Mouse (Mus musculus) c-Kit-positive CD71-positive TER-119-positive erythroid progenitor cells, embryonic 14.5 days (primary cell): ENCODE measurements at regions not wholly inside any gene's neighbourhood (a gene's known extent, or its start where the extent isn't known, plus 50 kb on each side); places are given as distances from the start of the nearest gene placed in this dataset.

Experiments used
- DNase-seq: peaks from one replicate; pipeline ENCODE4 v3.0.0-alpha.2; 2013; ENCODE audit warnings: low spot score

DNA sequence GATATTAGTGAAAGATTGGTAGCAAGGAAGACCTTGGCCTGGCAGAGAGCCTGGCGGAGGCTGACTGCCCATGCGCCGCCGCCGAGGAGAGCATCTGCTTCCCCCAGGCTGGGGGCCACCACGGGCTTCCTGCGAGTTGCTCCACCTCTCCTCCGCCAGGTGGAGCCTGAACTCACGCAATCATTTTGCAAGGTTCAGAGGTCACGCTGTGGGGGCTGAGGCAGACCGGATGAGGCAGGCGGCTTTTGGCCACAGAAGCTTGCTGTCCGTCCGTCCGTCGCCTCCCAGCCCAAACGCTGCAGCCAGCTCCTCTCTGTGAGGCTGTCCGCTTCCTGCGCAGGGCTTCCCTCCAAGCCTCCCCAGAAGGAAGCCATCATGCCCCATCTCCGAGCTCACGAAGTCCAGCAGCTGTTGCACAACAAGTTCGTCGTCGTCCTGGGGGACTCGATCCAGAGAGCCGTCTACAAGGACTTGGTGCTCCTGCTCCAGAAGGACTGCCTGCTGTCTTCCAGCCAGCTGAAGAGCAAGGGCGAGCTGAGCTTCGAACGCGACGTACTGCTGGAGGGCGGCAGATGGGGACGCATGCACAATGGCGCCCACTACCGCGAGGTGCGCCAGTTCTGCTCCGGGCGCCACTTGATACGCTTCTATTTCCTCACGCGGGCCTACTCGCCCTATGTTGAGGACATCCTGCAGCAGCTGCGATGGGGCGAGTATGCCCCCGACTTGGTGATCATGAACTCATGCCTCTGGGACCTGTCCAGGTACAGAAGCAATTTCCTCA lies 269.3 kb upstream of the Erbb4 start:
- DNase-seq, result no peak

DNA sequence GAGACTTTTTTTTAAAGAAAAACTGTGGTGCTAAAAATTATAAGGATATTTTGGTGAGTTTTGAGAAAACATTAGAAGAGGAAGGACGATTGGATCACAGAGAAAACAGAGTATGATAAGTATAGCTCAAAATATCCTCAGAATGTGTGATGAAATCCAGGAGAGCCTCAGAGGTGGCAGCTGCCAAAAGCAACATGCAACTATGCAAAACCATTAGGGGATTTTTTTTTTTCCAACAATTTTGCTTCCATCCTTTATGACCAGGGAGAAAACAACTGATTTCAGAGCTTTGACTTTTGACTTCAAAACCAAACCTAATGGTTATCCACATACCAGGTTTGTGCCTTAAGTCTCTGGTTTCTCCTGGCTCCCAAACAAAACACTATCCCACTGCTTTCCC lies 267.4 kb upstream of the Erbb4 start:
- no peak for DNase-seq

DNA sequence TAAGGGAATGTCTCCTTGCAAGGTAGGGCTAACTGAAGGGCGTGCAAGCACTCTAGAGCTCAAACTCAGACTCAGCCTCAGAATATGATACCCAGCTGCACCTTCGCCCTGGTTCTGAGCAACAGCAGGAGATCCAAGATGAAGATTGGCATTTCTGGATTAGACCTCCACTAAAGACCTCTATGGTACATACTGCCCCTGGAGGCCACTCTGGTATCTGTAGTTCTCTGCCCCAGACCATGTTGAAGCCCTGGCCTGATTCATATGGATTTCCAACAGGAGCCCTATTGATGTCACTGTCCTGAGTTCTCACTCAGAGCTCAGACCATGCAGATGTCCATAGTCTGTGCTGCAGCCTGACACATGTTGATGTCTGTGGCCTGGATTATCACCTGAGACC lies 262.2 kb upstream of the Erbb4 start:
- no peak for DNase-seq

DNA sequence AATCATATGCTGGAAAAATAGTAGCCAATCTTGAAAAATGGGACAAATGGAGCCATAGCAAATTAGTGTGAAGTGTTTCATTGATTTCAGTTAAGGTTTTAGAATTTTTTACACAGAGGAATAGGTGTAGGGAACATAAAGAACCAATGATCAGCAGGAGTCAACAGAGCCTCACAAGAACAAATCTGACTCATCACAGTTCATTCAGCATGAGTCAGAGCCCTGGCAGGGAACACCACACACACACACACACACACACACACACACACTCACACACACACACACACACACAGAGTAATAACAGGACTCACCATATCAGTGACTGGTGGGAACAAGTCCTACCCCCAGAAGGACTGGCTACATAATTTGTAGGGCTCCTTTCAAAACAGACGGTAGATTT lies 259.7 kb upstream of the Erbb4 start:
- DNase-seq, result no peak

DNA sequence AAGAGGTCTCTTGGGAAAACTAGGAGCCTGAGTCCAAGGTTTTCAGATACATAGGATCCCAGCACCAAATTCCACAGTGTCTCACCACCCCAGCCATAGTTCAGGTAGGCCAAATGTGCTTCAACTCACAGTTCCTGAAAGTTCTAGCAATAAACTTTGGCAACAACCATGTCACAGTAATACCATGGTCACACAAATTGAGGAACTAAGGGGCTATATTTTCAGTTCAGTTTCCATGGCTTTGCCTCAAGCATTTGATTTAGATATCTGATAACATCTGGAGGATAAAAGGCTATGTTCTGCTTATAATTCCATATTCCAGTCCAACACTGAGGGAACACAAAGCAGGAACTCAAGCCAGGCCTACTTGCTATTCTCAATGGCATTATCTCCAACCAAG lies 256.2 kb upstream of the Erbb4 start:
- DNase-seq, result no peak

DNA sequence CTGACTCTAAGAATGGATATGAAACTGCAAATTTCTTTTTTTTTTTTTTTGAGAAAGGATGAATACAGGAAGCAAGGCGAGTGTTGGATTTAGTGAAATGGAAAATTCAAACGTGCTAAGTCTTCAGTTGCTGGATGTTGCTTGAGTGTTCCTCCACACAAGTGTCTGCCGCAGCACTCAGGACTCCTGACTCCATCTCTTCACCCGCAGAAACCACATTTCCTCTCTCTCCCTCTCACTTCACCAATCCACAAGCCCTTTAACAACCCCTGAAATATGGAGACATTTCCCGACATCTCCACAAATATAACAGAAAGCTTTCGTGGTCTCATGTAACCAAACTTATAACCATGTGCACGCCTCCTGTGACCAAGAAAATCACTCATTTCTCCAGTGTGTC lies 249.7 kb upstream of the Erbb4 start:
- DNase-seq, result no peak

DNA sequence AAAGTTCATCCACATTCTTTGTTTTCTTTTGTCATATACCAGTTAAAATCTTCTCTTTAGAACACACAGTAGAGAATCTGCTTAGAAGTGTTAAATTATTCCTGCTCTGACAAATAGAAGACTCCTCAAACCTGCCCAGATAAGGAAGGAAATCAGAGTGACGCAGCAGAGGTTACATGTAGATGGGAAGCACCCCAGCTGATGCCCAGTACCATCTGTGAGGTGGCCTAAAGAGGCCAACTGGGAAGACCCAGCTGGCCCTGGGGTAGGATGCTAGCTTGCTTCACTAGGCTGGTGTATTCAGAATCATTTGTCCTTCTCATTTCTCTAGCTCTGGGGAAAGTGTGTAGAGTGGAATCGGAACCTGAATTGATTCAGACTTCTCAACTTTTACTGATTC lies 242.6 kb upstream of the Erbb4 start:
- DNase-seq, result no peak

DNA sequence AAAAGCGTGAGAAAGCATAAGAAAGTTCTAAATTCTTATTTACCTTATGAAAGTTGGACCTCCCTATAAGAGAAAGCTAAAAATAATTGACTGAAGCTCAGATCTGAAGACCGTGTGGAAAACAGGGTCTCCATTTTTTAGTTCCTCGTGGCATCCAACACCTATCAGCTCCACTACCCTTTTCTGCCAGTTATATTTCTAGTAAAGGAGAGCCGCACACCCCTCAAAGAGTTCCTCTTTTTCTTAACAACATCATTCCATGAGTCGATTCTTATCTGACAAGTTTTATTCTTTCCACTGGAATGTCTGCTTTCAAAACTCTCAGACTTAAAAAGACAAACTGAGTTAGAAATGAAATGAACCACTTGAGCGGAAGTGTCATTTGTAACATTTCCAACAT lies 242.0 kb upstream of the Erbb4 start:
- DNase-seq, result no peak

DNA sequence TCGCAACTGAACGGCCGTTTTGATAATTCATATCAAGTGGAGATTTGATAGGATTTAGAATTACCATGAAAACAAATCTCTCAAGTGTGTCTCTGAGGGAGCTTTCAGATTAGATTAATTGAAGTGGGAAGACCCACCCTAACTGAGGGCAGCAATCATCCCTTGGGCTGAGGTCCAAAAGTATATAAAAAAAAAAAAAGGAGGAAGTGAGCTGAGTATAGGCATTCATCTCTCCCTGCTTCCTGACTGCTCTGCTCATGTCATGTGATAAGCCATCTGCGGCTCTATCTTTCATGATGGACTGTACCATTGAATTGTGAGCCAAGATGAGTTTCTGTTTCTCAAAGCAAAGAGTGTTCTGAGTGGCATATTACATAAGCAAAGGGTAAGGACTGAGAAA lies 234.2 kb upstream of the Erbb4 start:
- DNase-seq, result no peak

DNA sequence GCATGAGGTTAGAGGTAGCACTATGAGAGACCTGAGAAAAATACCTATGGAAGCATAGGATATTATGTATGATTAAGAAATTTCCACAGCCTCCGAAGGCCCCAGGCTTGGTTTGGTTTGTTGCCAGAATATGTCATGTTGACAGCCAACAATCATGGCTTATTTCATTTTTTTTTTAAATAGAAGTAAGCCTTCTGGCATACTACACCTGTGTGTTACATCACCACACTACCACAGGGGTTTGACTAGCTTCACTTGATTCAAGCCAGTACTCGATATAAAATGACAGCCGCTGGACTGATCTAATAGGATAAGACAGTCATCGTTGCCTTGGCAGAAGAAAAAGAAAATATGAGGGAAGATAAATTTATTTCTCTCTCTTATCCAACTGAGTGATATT lies 232.6 kb upstream of the Erbb4 start:
- no peak for DNase-seq

DNA sequence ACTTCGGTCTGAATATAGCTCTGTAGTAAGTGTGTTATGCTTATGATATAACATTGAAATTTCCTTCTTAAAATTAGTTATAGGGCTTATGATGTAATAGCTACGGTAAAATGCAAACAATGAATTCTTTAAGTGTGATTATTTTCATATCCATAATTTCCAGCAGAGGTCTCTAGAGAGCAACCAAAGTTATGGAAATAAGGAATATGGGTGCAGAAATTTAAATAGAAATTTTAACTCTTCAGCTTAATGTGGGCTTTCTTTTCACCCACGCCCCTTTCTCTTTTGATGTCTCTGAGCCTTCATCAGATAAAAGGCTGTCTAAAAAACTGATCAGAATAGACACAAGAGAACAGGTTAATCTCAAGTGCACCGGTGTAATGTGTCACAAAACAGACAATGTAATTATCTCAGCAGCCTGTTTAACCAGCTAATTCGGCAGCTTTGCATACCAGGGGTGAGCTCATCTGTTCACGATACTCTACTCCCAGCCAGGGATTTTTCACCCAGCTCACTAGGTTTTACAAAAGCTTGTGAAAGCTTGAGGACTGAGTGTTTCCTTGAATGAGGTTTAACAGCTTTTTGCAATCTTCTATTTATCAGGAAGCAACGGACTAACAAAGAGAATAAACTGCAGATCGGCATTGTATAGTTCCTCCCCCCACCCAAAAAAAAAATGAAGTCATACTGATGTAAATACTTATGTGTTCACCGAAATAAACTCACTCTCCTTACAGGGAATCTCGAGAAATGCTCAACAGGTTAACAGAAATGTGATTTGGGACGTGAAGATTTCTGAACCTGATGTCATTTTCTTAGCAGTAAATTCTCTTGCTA lies 223.8 kb upstream of the Erbb4 start:
- peak; percentile 27 for DNase-seq

DNA sequence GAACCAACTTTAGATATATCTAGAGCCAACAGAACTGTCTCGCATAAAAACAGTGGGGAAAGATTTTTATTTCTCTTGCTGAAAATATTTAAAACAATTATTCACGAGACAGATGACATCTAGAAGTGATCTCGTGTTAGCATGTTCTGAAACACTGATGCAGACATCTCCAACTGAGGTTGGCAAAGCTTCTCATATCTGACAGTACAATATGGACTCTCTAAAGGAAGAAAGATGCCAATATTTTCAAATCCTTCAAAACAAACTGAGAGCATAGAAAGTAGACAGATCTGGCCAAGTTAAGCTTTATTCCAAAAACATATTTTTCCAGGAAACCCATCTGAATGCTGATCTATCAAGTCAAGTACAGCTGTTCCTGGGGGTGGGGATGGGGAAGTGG lies 221.5 kb upstream of the Erbb4 start:
- DNase-seq, result no peak

DNA sequence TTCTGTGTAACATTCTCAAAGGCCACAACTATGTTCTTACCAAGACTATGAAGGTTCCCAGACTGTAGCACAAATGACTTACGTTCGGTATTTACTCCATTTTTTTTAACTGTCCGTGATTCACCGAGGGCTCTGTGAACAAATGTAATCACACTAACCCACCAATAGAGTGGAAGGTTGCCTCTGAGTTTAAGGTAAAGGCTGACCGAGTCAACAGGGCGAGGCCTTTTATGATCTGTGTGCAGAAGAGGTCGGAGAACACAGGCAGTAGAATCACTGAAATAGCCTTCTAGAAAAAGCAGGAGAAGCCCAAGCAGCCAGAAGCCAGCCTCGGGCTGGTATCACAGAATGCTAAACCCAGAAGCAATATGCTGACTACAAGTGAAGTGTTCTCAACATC lies 218.9 kb upstream of the Erbb4 start:
- no peak for DNase-seq

DNA sequence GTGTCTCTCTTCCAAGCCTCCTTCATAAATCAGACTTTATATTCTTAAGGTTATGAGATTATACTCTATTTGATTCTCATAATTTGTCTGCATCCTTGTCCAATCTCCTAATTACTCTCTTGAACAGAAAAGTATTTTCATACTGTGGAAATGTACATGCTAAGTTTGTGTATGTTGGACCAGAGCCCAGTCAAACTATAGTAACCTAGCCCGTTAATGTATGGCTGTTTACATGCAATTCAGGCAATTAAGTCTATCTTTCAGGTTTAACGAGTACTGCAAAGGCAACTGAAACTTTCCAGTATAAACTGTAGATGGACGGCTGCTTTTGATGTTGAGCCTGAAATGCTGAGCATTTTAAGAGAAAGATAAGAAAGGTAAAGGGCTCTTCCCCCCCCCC lies 211.7 kb upstream of the Erbb4 start:
- no peak for DNase-seq

DNA sequence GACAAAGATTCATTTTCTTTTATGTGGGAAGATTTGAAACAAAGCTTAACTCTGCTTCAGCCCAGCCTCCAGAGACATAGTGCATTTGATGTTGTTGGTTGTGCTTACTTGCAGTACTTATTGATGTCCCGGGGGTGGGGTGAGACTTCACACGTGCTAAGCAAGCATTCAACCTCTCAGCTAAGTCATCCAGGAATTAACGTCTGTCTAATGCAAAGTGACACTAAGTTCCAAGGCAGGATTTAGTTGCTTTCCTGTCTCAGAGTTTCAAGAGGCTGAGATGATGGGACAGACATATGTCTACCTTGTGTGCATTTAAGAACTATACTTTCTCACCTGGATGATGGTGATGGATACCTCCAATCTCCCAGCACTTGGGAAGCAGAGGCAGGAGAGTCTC lies 189.0 kb upstream of the Erbb4 start:
- DNase-seq, result no peak

DNA sequence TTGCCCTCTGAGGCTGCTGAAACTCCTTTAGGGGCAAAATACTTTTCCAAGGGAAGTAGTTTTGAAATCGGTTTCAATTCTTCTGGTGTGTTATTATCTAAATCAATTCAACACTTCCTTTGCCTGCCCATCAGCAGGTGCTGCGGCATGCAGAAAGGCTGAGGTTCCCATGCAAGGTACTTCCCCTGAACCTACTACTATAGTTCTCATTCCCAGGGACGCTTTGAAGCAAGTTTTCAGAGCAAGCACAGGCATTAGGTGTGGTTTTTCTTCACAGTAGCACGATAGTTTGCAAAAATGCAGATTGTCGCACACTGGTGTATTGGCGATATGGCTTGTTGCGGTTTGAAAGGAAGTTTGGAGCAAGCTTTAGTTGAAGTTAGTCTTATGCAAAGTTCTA lies 183.5 kb upstream of the Erbb4 start:
- no peak for DNase-seq

DNA sequence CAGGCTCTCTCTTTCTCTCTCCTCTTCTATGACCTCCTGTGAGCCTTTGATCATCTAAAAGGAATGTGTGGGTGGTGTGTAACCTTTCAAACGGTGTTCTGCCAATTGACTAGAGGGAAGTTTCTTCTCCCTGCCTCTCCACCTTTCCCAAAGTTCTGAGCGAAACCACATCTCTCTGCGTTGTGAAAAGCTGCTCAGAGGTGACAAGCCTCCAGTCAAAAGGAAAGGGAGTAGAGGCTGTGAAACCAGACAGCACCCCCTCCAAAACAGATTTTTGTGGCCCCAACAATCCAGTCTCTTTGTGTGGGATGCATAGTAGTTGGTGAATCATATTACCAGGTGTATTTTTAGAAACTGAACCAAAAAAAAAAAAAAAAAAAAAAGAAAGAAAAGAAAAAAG lies 178.5 kb upstream of the Erbb4 start:
- no peak for DNase-seq

DNA sequence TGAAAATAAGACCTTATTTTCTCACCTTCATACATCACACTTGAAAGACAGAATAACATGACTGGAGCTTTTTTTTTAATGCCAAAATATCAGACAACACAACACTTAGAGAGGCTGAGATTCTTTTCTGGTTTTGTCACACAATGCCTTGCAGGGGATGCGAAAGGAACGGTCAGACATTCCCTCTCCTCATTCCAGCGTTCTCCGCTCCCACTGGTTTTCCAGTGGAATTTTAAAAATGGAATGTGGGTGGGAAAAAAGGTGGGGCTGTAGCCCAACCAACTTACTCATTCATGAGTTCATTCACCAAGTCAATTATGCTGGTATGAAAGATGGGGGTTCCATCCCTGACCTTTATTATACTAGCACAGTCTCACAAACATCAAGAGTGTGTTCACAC lies 169.6 kb upstream of the Erbb4 start:
- no peak for DNase-seq

DNA sequence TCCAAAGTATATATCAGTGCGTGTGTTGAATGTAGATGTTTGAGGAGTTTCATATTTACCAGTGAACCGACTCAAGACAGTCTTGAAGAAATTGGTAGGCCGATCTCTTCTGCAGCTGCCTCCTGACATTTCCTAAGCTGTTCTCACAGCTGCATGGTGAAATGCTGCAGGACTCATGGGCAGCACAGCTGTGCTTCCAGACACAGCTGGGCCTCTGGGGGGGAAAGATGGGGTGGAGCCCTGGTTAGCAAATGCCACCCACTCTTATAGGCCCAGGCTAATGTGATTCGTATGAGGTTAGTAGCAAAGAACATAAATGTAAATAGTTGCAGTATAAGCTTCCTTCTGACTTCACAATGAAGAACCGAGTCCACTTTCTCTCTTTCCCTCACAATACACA lies 139.8 kb upstream of the Erbb4 start:
- DNase-seq, result no peak

DNA sequence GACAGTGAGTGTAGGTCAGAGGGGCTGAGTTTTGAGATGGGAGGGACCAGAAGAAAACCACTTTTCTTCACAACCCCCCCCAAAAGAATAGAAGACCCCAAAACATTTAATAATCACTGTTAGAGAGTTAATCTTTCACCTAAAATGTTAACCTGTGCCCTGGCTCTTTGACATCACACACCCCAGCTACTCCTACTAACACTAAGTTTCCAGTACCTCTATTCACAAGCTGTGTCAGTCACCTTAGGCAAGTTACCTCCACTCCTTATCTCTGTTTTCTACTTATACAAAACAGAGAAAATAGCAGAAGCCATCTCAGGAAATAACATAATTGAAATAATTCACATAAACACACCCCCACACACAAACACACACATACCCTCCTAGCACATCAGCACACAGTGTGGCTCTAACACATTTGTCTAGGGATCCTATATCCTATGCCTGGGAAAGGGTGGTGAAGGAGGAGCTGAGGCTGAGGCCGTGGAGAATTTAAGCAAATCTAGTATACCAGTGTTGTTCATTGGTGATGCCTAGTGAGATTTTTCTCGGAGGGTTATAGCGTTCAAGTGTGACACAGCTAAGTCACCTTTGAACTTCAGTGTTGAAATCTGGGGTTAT lies 134.5 kb upstream of the Erbb4 start:
- DNase-seq, result no peak

DNA sequence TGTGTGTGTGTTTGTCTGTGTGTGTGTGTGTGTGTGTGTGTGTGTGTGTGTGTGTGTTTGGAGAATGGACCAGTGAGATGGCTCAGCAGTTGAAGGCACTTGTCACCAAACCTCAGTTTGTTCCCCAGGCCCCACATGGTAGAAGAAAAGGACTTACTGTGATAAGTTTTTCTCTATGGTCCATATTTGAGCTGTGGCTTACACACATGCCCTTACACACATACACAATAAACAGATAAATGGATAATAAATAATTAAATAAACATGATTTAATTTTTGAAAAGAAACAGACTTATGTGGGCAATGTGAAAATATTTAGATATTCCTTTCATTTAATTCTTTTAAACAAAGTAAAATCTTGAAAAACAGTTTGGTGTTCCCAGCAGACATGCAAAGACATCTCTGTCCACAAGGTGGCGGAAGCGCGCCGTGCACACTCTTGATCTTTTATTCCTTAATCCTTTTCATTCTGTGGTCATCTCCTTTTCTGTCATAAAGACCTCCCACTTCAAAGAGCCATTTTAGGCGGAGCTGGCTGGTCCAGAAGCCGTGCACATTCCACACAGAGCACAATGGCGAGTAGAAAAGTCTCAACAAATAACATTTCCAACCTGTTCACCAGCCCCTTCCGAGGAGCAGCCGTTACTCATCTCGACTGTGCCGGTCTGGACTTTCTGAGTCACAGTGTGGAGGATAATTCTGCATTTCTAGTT lies 133.8 kb upstream of the Erbb4 start:
- peak; percentile 37 for DNase-seq

DNA sequence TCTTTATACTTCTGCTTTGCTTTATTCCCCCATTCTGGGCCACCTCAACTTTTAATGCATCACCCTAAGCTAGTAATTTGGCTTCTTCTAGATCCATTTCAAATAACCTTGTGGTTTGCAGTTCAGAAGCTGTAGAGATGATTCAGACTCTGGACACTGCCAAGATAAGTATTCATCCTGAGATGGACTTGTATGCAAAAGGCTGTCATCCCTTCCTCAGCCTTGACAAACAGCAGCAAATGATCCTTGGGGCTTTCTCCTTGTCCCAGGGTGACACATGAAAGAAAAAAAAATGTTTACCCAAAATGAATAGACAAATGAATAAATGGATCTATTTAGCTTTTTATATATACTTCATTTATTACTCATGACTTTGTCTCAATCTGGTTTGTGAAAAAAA lies 120.0 kb upstream of the Erbb4 start:
- DNase-seq, result no peak
